Mouse (Mus musculus) Patski (cell line): ENCODE measurements at regions not wholly inside any gene's neighbourhood (a gene's known extent, or its start where the extent isn't known, plus 50 kb on each side); places are given as distances from the start of the nearest gene placed in this dataset.

ENCODE experiments used
- ATAC-seq: fragments of 100-300 bp; one replicate; pipeline ENCODE4 v1.8.0; 2021
- CTCF ChIA-PET: fragments of 350-600 bp; sonication (Branson Sonifier 250); formaldehyde crosslinking; loops from one replicate; lab custom pipeline; 2022; ENCODE audit warnings: inconsistent platforms; lab: Charles Lee
- POLR2A ChIA-PET: fragments of 350-600 bp; sonication (Branson Sonifier 250); formaldehyde crosslinking; loops from one replicate; lab custom pipeline; 2022; ENCODE audit warnings: antibody characterized with exemption, inconsistent platforms; lab: Charles Lee
- DNase-seq: peaks from one replicate; pipeline ENCODE4 v3.0.0-alpha.2; 2011; ENCODE audit warnings: low read depth, low spot score
- H3K27me3 ChIP-seq: fragments of 371-371 bp; one replicate; pipeline ENCODE4 v1.5.1; 2021
- CTCF ChIP-seq: fragments of 100-300 bp; IDR thresholded peaks from one replicate; pipeline ENCODE4 v1.5.1; 2021
- in situ Hi-C: fragments of 300-500 bp; cut with MboI; formaldehyde crosslinking; loops from 3 replicates; pipeline ENCODE4 v1.11.1; 2018; ENCODE audit warnings: low pct_unique_long_range_greater_than_20kb, mixed read lengths

DNA sequence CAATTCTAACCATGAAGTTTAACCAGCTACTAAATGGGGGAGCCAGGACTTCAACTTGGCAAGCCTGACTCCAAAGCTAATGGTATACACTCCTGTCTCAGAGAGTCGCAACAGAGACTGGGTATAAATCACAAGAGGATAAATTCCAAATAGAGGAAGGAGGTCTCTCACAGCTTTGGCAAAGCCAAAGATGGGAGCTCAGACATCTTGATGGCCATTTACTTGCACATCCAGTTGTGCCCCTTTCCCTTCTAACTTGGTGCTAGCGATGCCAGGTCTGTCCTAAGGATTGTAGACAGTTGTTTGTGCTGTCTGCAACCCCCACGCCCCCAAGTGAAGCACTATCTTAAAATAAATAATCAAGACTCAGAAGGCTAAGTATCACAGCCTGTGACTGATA, 72.7 kb upstream of the Foxo1 start:
- in situ Hi-C loops = no loop called here
- no peak for TF ChIP-seq CTCF
- DNase-seq (no peak), ATAC-seq (no peak)
- ChIA-PET POLR2A (interaction anchor here (0.6 to 1.0 kb wide), 2 partner anchors 93 to 455 kb away, joined by 3 to 4 read pairs; no protein-coding TSS in a partner anchor), CTCF (interaction anchor here (0.9 to 1.5 kb wide), 13 partner anchors 8 to 500 kb away, joined by 3 to 6 read pairs (median 3); no protein-coding TSS in a partner anchor)
- H3K27me3 ChIP-seq = no peaks in the 10 kb centered on the region

DNA sequence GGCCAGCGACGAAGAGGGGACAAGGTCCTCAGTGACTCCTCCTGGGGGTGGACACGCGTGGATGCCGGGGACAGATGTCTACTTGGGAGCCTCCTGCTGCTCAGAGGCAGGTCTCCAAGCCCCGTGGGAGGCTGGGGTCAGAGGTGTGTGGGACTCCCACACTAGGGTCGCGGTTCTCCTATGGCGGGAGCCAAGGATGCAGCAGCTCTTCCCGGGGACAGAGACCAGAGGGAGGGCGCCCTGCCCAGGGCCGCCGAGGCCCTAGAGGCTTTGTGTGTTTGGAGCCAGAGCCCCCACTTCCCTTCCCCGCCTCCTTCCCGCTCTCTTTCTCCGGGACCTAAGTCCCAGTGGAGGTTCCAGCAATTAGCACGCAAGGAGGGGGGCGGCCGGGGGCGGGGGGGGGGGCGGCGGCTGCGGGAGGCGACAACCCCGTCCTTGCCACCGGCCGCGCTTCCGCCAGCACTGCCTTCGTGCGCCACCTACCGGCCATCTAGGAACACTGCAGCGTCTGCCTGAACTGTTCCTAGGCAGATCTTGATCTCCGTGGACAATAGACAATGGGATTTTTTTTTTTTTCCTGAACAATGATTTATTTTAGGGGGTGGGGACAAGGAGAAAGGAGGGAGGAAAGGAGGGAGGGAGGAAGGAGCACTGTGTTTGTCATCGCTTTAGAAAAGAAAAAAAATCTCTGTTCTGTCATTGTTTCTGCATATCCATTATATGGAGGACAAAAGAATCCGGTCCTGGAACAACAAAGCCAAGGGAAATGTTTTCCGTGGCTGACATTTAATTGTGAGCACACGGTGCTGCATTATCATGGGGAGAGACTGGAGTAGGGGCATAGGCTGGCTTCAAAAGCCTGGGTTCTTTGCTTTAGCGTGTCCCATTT, 71.8 kb upstream of the Foxo1 start:
- H3K27me3 ChIP-seq = no peaks in the 10 kb centered on the region
- no peak for DNase-seq
- in situ Hi-C loops = no loop called here
- peak; percentile 68 for ATAC-seq
- ChIA-PET CTCF (interaction anchor here (0.9 to 2.3 kb wide), 18 partner anchors 9 to 501 kb away, joined by 3 to 6 read pairs (median 3); no protein-coding TSS in a partner anchor), POLR2A (interaction anchor here (1.0 to 1.1 kb wide), 2 partner anchors 10 to 93 kb away, joined by 3 to 4 read pairs; no protein-coding TSS in a partner anchor)
- peak; percentile 98 for TF ChIP-seq CTCF

DNA sequence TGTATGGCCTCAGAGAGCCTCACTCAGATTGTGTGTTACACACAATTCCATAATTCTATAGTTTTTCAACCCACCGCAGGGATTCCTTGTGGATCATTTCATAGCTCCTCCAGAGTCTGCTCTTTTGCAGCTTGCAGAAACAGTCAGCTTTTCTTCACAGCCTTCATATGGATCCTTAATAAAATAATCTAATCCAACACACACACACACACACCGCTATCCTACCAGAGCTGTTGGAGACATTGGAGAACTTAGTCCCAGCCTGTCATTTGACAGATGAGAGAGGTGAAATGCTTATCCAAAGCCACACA, 71.2 kb upstream of the Foxo1 start:
- CTCF ChIA-PET = interaction anchor here (1.1 to 2.3 kb wide), 10 partner anchors 10 to 686 kb away, joined by 3 to 8 read pairs (median 3); no protein-coding TSS in a partner anchor
- ATAC-seq = no peak

DNA sequence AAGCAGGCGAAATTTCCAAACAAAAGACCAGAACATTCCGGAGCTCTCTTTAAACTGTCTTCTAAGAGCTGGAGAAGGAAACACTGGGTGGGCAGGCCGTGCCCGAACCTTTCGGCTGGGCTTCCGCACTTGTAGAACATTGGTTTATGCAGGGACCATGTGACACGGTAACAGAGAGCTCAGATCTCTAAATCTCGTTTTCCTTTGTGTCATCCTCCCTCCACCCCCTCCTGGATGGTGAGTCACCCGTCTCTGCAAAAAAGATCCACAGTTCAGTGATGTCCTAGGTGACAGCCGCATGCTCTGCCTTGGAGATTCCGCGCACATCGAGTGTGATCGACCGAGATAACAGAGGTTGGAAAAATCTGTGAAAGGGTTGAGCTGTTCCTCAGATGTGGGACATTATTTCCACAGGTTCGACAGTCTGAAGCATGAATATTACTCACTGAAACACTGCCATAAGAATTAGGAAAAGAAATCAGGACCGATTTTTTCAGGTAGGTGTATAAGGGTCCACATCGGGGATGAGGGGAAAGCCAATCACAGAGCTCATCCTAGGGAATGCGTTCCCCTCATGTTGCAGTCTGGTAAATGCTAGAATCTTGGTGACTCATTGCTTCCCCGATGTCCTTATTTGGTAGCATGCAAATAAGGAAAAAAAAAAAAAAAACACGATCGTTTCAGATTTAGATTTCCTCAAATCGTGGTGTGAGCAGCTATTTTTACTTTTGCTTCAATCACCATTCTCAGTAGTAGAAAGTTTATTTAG, 70.0 kb upstream of the Foxo1 start:
- no peaks in the 10 kb centered on the region for H3K27me3 ChIP-seq
- ChIA-PET CTCF (interaction anchor here (0.8 to 2.3 kb wide), 13 partner anchors 13 to 688 kb away, joined by 3 to 8 read pairs (median 3); no protein-coding TSS in a partner anchor), POLR2A (interaction anchor here (0.6 to 2.2 kb wide), 7 partner anchors 11 to 781 kb away, joined by 3 to 6 read pairs (median 3); no protein-coding TSS in a partner anchor)
- in situ Hi-C loops = no loop called here
- ATAC-seq (no peak), DNase-seq (no peak)
- TF ChIP-seq CTCF = no peak

More for the DNA sequence above, 71.2 kb upstream of the Foxo1 start:
- POLR2A ChIA-PET = interaction anchor here (1.1 kb wide), 1 partner anchor 10 kb away, joined by 3 read pairs; no protein-coding TSS in a partner anchor
- no peak for TF ChIP-seq CTCF
- in situ Hi-C loops = no loop called here
- no peak for DNase-seq
- H3K27me3 ChIP-seq = no peaks in the 10 kb centered on the region

DNA sequence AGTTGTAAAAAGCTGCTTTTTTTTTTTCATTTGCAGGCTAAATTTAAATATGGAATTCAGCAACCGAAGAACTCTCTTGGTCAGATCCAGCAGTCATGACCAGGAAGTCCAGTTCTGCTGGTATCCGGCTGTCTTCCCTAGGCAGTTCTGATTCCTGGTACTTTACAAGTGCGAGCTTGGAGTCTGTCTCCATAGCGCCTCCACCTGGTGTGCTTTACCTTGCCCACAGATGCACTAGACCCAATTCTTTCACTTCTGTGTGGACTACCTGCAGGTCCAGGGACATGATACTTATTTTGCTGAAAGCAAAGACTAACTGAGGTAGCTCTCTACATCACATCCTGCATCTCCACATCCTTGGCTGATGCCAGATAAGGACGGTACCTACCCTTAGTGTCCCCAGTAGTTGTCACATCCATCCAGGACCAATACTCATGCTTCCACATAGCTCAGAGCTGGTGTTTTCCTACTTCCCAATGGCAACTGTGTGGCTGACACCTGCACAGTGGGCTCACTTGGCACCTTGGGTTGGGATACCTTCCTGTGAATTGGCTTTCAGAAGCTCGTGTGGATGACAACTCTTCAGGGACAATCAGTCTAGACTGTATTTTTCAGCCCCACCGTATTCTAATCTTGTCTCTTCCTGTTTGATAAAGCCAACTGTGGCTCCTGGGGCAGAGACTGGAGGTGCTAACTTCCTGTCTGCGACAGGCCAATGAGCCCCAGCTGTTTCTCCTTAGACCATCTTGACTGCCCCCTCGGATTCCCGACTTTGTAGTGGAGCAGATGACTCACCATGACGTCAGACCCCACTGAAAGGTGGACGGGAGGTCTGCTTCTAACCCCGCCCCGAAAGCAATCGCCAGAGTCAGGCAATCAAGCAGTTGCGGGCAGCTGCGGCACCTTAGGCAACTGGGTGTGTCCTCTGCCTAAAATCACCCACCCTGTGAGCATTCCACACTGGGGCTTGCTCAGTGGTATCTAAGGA, 69.1 kb upstream of the Foxo1 start:
- DNase-seq (no peak), ATAC-seq (no peak)
- CTCF ChIA-PET = interaction anchor here (0.8 to 2.3 kb wide), 10 partner anchors 12 to 688 kb away, joined by 3 to 8 read pairs (median 3); no protein-coding TSS in a partner anchor
- no peaks in the 10 kb centered on the region for H3K27me3 ChIP-seq
- in situ Hi-C loops = no loop called here
- peak; percentile 29 for TF ChIP-seq CTCF
- POLR2A ChIA-PET = interaction anchor here (0.6 to 2.2 kb wide), 7 partner anchors 11 to 782 kb away, joined by 3 to 6 read pairs (median 3); no protein-coding TSS in a partner anchor

DNA sequence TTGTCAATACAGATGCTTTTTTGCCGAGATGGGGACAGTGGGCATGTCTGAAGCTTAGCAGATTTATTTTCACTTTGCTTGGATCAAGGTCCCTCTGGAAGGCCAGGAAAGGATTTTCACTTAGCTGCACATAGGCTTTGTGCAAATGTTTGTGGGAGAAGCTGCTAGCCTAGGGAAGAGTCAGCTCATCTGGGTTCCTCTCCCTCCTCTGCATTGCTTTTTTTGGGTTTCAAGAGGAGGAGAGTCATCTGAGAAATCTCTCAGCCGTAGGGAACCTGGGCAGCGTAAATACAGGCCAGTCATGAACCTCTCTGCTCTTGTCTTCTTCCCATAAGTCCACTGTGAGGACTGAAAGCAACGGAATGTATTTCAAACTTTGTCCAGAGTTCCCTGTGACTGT, 68.0 kb upstream of the Foxo1 start:
- in situ Hi-C loops = no loop called here
- POLR2A ChIA-PET = interaction anchor here (0.9 to 1.1 kb wide), 2 partner anchors 12 to 23 kb away, joined by 3 read pairs; no protein-coding TSS in a partner anchor
- H3K27me3 ChIP-seq = no peaks in the 10 kb centered on the region
- TF ChIP-seq CTCF = no peak
- DNase-seq (no peak), ATAC-seq (no peak)
- CTCF ChIA-PET = interaction anchor here (1.0 to 1.4 kb wide), 3 partner anchors 11 to 26 kb away, joined by 3 read pairs; no protein-coding TSS in a partner anchor

DNA sequence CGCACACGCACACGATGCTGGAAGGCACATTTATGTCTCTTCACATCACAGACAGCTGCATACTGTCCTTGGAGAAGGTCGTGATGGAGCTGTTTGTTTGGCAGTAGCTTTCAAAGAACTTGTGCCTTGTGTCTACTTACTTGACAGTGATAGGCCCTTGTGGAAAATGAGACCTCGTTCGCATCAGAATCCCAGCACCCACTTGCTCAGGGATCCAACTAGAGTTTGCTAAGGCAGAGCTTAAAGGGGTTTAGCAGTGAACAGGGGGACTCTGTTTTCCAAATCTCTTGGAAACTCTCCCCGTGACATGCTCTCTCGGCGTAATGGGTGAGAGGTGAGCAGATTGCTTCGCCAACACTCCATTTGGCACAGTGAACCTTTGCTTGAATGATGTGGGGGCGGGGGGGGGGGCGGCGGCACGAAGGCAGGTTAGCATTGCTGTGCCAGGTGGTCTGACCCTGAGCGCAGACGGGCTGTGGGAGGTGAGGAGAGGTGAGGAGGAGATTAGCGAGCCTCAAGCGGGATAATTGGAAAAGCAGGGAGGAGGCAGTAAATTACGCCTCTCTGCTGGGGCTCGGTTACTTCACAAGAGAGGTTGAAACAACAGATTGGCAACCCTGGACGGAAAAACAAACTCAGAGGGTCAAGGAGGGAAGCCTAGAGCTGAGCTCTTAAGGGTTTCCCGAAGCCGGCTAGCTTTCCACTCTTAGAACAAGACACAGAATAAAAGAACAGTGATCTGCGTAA, 57.4 kb upstream of the Foxo1 start:
- ChIA-PET CTCF (interaction anchor here (0.7 to 2.0 kb wide), 4 partner anchors 11 to 562 kb away, joined by 3 to 6 read pairs (median 4); no protein-coding TSS in a partner anchor), POLR2A (no interaction called here)
- ATAC-seq (no peak), DNase-seq (no peak)
- in situ Hi-C loops = no loop called here
- TF ChIP-seq CTCF = no peak
- peaks cover 8% of the 10 kb centered on the region for H3K27me3 ChIP-seq

DNA sequence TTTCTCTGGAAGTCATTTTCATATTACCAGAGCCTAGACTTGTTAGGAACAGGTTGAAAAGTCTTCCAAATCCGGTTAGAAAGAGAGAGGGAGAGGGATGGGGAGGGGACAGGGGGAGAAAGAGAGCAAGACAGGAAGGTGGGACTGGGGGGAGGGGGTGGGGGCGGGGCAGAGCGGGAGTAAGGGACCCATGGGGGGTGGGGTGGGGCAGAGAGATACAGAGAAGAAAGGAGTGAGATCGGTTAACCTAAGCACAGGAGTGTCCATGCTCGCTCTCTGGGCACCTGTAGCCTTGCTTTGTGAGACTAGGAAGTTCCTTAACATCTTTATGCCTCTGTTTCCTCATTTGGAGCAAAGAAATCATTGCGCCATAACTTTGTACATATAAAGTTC, 56.8 kb upstream of the Foxo1 start:
- POLR2A ChIA-PET = no interaction called here
- no peak for TF ChIP-seq CTCF
- in situ Hi-C loops = no loop called here
- peaks cover 5% of the 10 kb centered on the region for H3K27me3 ChIP-seq
- no peak for ATAC-seq
- CTCF ChIA-PET = interaction anchor here (1.2 to 2.0 kb wide), 3 partner anchors 12 to 16 kb away, joined by 3 to 6 read pairs (median 6); no protein-coding TSS in a partner anchor
- DNase-seq = no peak
